Mouse (Mus musculus): Measurements from ENCODE around the gene Fitm1.

The Fitm1 gene

GRCm38 (mm10) chr14:55565748-55566147 lies 9.7 kb upstream of the Fitm1 start:
- intact Hi-C loops (cut with DNase I), result no loop called here

- intact Hi-C loops (cut with DNase I), result no loop called here
Observed at GRCm38 (mm10) chr14:55567496-55567895, 7.9 kb upstream of the Fitm1 start.

DNA sequence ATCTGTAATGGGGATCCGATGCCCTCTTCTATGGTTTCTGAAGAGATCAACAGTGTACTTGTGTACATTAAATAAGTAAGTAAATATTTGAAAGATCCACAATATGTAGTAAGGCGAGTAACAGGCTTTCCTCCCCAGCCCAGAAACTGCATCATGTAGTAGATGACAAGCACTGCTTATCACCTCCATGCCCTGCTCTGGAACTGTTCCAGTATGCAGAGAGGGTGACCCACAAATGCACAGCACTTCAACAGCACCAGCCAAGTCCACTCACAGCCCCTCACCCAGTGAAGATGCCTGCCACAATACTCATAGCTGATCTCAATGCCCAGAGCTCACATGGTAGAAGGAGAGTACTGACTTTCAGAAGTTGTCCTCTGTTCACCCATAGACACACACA lies 4.8 kb upstream of the Fitm1 start:
- intact Hi-C loops (cut with DNase I), result no loop called here

DNA sequence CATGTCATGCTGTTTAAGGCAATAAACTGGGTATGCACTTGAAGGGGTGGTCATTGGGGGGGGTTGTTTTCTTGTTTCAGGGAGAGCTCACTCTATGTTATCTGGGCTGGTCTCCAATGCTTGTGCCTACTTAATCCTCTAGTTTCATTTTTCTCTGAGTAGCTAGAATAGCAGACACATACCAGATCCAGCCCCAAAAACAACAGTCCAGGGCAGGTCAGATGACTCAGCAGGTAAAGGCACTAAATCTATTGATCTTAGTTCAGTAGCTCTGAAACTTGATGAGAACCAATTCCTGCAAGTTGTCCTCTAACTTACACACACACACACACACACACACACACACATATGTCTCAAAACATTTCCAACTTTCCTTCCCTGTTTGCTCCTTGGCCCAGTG lies 3.7 kb upstream of the Fitm1 start:
- intact Hi-C loops (cut with DNase I), result no loop called here

DNA sequence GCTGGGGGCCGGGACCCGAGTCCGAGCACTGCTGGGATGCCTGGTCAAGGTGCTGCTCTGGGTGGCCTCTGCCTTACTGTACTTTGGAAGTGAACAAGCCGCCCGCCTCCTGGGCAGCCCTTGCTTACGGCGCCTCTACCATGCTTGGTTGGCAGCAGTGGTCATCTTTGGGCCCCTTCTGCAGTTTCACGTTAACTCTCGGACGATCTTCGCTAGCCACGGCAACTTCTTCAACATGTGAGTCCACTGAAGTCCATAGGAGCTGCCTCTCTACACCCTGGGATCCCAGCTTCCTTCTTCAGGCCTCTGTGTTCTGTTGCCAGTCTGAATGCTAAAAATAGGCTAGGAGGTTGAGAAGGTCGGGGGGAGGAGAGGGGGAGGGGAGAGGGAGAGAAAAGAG lies 294 bp downstream of the Fitm1 start:
- intact Hi-C loops (cut with DNase I), result no loop called here

DNA sequence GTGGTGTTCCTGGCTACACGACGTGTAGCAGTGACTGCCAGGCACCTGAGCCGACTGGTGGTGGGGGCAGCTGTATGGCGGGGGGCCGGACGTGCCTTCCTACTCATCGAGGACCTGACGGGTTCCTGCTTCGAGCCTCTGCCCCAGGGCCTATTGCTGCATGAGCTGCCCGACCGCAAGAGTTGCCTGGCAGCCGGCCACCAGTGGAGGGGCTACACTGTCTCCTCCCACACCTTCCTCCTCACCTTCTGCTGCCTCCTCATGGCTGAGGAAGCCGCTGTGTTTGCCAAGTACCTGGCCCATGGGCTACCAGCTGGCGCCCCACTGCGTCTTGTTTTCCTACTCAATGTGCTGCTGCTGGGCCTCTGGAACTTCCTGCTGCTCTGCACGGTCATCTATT lies 959 bp downstream of the Fitm1 start:
- intact Hi-C loops (cut with DNase I), result no loop called here

DNA sequence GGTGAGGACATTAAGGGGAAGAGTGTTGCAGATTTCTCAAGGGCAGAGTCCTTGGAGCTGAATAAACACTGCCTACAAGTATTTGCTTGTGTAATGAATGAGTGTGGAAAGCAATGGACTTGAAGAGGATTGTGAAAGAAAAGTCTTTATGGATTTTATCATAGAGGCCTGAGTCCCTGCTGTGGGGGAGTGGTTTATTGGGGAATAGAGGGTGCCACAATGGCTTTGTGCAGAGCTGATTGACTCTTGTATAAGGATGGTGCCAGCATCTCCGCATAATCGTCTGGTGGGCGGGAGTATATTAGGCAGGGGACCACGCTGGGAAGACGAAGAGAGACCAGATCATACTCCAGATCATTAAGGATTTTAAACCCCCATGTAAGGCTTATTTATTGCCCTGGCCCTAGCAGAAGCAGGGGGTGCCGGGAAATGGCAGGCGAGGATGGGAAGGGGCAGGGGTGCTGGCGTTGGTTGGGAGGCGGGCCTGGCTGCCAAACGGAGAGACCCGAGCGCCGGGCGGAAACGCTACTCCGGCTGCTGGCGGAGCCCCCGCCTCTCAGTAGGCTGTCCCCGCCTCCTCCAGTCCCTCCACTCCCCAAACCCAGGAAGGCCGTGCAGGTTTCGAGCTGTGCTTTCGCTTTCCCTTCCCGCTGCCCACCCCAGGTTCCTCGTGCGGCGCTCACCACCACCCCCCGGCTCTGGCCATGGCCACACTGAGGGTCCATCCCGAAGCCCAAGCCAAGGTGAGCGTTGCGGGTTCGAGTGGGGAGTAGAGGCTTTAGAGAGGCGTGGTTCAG lies 2.7 kb downstream of the Fitm1 start, which contains the start of gene Psme1:
Gene Psme1 (plus strand): TSS at position 253 of the 797 bp plus-strand sequence.
- intact Hi-C loops (cut with DNase I), result no loop called here

DNA sequence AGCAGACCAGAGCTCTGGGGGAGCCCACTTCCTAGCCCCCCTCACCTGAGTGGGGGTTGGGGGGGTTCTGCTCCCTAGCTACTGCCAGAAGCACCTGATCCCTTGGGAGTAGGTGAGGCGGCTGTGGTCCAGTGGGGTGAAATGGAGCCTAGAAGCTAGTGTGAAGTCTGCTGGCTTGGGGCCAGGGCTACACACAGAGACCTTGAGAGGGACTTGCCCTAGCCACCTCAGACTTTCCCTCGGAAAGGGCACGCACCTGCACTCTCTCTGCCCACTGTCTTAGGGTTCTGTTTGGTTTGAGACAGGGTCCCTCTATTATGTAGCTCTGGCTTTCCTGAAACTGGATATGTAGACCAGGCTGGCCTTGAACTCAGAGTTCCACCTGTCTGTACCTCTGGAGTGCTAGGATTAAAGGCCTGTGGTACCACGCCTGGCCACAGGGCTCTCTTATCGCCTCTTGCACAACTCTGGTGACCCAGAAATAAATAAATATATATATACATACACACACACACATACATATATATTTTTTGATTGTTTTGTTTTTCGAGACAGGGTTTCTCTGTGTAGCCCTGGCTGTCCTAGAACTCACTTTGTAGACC lies 3.4 kb downstream of the Fitm1 start:
- intact Hi-C loops (cut with DNase I), result no loop called here

- intact Hi-C loops (cut with DNase I), result no loop called here
Observed at GRCm38 (mm10) chr14:55579511-55580496, 4.4 kb downstream of the Fitm1 start.

DNA sequence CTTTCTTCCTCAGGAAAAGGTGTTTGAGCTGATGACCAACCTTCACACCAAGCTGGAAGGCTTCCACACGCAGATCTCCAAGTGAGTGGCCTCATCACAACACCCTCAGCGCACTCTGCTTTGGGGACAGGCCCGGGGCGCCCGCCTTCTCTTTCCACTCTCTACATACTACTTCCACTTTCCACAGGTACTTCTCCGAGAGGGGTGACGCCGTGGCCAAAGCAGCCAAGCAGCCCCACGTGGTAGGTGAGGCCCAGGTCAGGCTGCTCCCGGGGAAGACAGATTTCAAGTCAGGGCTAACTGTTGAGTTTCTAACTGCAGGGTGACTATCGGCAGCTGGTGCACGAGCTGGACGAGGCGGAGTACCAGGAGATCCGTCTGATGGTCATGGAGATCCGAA lies 5.3 kb downstream of the Fitm1 start:
- intact Hi-C loops (cut with DNase I), result no loop called here

DNA sequence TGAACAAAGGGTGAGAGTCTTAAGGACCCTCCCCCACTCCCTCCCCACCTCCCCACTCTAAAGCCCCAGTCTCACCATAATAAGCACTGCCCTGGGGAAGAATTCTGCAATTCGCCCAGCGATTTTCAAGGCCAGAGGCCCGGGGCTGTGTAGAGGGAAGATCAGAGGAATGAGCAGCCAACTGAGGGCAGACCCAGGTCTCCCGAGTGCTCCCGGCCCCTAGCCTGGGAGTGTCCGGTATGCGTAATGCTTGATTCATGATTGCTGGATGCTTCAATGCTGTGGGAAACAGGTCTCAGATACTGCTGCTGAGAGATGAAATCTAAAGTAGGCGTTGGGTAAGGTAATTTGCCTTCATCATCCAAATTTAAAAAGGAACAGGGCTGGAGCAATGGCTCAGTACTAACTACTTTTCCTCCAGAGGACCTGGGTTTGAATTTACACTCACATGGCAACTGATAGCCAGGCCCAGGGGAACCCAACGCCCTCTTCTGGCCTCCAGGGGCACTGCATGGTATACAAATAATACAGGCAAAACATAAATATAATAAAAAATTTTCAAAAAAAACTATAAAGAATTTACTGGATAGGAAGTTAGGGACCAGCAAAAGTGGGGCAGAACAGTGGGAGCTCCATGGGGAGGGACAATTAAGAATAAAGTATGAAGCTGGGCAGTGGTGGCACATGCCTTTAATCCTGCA lies 6.7 kb downstream of the Fitm1 start:
- intact Hi-C loops (cut with DNase I), result no loop called here

- intact Hi-C loops (cut with DNase I), result no loop called here
Observed at GRCm38 (mm10) chr14:55584303-55584701, 8.9 kb downstream of the Fitm1 start.

- intact Hi-C loops (cut with DNase I), result no loop called here
Observed at GRCm38 (mm10) chr14:55584702-55585565, 9.5 kb downstream of the Fitm1 start, which contains the start of gene Emc9. TSS of gene Emc9 (minus strand) at chr14:55585302.

DNA sequence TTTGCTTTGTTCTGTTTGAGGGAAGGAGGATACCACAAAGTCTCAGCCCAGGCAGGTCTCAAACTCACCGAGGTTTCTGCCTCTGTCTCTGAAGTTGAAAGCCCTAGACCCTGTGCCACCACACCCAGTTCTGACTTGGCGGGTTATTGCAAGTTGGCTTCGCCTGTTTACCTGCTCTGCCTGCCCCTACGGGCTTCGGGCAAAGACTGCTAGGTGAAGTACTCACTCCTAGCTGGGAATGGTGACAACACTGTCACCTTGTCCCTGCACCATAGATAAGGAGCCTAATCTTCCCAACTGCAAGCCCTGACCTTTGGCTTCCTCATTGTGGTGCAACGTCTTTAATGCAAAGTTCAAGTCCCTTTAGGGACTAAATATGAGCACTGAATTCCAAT lies 10.1 kb downstream of the Fitm1 start:
- intact Hi-C loops (cut with DNase I), result no loop called here

- intact Hi-C loops (cut with DNase I), result no loop called here
Observed at GRCm38 (mm10) chr14:55586149-55586548, 10.7 kb downstream of the Fitm1 start.

GRCm38 (mm10) chr14:55589271-55589670 lies 13.9 kb downstream of the Fitm1 start:
- intact Hi-C loops (cut with DNase I), result no loop called here

- intact Hi-C loops (cut with DNase I), result no loop called here
Observed at GRCm38 (mm10) chr14:55589771-55590448, 14.5 kb downstream of the Fitm1 start.

DNA sequence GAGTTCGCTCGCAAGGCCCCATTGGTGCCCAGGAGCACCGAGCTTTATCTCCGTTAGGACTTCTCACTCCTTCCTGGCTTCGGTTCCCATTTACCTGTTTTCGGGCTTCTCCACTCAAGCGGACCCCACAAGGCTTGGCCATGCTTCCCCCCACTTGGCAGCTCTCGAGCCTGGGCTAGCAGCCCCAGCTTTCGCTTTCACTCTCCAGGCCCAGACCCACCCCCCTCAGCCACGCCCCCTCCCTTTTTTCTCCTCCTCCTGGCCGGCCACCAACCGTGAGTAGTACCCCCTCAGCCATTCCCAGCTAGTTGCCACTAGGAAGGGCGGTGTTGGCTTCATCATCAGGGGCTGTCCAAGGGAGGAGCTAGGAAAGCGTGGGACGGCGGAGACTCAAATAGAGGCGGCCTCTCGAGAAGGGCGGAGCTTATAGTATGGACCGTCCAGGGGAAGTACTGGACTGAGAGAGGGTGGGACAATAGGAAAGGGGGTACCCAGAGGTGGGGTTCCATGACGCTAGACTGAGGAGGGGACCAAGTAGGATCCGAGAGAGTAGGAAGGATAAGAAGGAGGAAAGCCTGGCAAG lies 15.4 kb downstream of the Fitm1 start, which contains the start of gene Psme2:
Gene Psme2 (minus strand): TSS at position 366 of the 583 bp plus-strand sequence.
- intact Hi-C loops (cut with DNase I), result no loop called here

- intact Hi-C loops (cut with DNase I), result no loop called here
Observed at GRCm38 (mm10) chr14:55591331-55591891, 16.0 kb downstream of the Fitm1 start, which contains the start of gene Rnf31. TSS of gene Rnf31 (plus strand) at chr14:55591708.

Data from adrenal gland (tissue).